Mouse (Mus musculus) ovary, postnatal 14 days (tissue): Measurements from ENCODE around the gene Stpg2.
"Not testable (repeated sequence)": the region's sequence is repeated elsewhere in the genome, so short reads cannot be mapped to it uniquely, and the experiment has no call there.

Experiments used
- DNase-seq: peaks from one replicate; pipeline ENCODE4 v3.0.0; 2022; ENCODE audit warnings: low spot score

The Stpg2 gene

GRCm38 (mm10) chr3:139442170-139442569, 236.7 kb downstream of the Stpg2 start:
- DNase-seq: no peak

- no peak for DNase-seq
These were observed 290.4 kb downstream of the Stpg2 start for GRCm38 (mm10) chr3:139495939-139496338.

DNA sequence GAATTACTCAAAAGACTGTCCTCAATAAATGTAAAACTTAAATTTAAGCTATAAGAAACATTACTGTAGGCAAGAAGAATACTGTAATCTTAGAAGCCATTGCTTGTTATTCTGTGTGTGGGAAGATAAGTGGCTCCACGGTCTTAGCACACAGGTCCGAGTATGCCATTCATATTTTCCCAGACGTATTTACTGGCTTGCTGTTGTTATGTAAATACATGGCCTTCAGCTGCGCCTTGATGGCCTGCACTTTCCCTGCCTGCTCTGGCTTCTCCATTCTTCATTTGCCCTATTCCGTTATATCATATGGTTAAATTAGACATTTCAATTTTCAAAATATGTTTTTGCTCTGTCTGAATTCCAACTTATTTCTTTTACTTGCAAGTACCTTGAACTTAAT, 296.7 kb downstream of the Stpg2 start:
- no peak for DNase-seq

GRCm38 (mm10) chr3:139509275-139509985, 303.9 kb downstream of the Stpg2 start:
- DNase-seq: no peak

DNA sequence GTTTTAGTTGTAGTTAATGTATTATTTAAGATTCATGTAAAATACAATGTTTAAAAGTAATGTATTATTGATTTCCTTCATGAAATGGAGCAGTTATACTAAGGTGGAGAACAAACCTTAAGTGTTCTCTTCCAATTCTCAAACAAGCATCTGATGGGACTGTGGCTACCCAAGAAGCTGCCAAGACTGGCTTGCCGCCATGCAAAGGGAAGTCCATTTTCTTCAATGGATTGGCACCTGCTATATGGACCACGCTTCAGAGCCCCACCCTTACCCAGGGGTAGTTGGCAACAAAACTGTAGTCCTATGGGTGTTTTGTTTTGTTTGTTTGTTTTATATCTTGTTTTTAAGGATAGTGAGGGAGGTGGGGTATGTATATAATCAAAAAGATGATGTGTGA, 373.0 kb downstream of the Stpg2 start:
- DNase-seq: no peak

GRCm38 (mm10) chr3:139581298-139581697, 375.8 kb downstream of the Stpg2 start:
- DNase-seq: no peak

DNA sequence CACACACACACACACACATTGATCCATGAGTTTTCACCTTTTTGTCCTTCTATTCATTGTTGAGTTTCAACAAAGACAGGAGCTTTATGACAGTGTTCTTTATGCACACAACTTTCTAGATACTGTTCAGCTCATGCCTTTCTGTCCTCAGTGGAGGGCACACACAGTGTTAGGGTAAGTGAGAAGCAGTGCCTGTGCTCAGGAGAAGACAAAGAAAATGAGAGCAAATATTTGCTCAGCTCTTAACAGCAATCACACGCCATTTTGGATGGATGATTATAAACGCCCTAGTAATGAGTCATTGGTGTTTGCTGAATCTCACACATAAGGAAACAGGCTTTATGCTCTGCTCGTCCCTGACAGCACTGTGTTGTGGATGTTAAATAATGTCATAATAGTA, 394.0 kb downstream of the Stpg2 start:
- no peak for DNase-seq

- DNase-seq: not testable (repeated sequence)
These were observed 402.8 kb downstream of the Stpg2 start for GRCm38 (mm10) chr3:139608267-139608666.

DNA sequence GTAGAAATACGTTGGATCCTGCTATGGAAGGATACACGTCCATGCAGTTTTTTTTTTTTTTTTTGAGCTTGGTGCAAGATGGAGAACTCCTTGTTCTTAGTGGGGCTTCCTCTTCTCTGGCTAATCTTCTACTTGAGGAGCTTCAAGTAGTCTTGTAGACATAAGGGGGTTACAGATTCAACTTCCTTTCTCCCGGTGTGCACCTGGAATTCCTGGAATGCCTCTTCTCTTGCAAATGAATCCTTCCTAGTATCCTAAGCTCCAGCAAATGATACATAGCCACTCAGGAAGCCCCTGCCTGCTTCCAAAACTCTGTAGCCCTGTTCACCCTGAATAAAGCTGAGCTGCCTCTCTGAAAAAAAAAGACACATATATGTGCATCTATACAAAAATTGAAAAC, 409.1 kb downstream of the Stpg2 start:
- no peak for DNase-seq

DNA sequence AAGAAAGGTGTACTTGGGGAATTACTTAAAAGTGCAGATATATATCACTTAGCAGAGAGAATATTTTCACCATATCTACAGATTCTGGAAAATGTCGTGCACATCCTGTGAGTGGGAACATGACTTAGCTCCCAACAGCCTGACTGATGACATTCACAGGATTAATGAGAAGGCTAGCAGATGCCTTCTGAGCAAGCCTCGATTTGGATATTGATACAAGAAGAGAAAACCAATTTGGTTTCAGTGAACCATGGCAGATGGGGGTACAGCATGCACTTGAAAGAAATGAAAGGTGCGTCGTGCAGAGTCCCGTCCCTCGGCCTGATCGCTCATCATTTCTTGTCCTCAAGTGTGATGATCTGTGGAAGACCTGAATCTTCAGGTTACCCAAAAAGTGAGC, 410.3 kb downstream of the Stpg2 start:
- no peak for DNase-seq

- DNase-seq: no peak
These were observed 432.4 kb downstream of the Stpg2 start for GRCm38 (mm10) chr3:139637887-139638286.

- no peak for DNase-seq
These were observed 446.0 kb downstream of the Stpg2 start for GRCm38 (mm10) chr3:139651505-139651904.

- DNase-seq: no peak
These were observed 453.9 kb downstream of the Stpg2 start for GRCm38 (mm10) chr3:139659416-139659815.

DNA sequence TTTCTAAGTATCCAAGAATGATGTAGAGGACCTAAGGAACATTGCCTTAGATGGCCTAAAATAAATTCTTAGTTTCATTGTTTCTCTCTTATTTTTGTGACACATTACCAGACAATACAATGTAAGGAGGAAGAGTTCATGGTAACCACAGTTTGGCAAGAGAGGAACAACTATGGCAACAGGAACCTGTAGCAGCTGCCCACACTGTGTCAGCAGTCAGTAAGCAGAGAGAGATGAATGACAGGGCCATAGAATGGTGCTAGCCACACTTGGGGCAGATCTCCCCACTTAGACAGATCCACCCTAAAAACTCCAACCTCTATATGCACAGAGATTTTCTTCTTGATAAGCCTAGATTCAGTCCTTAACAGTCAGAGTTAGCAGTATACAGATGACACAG, 456.7 kb downstream of the Stpg2 start:
- DNase-seq: no peak

DNA sequence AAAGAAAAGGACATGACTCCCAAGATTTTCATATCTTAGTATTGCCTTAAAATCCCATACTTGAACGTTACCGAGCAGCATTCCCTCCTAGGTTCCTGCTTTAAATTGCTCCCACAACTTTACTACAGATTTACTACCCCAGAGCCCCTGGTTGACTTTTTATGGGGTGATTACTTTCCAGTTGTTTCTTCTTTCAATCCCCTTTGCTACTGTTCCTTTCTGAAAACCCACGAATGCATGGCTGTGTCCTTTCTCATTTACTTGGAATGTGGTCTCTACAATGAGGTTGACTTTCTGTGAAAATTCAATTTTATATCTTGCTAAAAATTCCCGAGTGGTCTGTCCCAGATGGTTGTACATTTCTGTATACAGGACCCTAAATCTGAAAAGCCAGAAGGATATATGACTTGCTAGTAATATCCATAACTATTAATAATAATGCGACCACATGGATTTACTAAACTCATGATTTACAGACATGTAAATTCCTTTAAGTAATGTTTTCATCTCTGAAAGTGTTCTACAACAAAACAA, 458.3 kb downstream of the Stpg2 start:
- no peak for DNase-seq

DNA sequence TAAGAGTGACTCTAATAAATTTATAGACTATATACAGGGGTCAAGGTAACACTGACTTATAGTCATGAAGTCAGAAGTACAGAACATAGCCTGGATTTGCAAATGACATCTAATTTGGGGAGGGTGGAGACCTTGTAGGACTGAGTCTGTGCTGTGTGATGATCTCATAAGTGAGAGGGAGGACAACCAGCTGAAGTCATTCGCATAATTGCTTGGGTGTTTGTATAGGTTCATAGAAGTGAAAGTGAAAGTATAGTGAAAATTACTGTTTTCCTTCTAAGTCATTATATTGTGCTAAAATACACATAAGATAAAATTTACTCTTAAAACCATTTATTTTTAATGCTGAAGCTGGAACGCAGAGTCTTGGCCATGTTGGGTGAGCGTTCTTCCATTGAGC, 459.6 kb downstream of the Stpg2 start:
- no peak for DNase-seq

GRCm38 (mm10) chr3:139676192-139676591, 470.7 kb downstream of the Stpg2 start:
- no peak for DNase-seq

DNA sequence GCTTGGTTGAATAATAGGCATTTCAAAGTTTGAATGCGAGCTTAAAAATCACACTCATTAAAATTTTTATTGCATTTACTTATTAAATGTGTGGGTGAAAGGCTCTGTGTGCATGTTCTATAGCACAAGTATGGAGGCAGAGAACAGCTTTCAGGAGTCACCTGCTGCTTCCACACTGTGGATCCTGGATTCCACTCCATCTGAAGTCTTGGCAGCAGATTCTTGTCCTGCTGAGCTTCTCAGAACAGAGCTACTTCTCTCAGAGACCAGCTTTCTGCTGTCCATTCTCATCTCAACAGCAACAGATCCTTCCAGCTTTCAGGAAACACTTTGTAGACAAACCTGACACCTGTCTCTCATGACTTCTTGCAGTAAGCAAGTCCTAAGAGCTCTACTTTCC, 471.2 kb downstream of the Stpg2 start:
- DNase-seq: no peak

GRCm38 (mm10) chr3:139704238-139704637, 498.7 kb downstream of the Stpg2 start:
- not testable (repeated sequence) for DNase-seq

DNA sequence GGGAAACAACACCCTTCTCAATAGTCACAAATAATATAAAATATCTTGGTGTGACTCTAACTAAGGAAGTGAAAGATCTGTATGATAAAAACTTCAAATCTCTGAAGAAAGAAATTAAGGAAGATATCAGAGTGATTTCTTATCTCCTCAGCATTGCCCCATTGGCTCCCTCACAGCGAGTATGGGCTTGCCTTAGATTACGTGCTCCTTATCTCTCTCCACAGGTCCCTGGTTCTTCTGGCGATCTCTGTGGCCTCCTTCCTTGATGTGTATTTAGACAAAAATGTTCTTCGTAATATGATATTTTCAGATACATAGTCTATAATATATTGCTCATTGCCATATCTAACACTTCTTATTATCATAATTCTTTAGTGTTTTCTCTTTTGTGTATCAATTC, 501.9 kb downstream of the Stpg2 start:
- not testable (repeated sequence) for DNase-seq

- DNase-seq: no peak
These were observed 504.3 kb downstream of the Stpg2 start for GRCm38 (mm10) chr3:139709794-139710193.

- DNase-seq: no peak
These were observed 523.3 kb downstream of the Stpg2 start for GRCm38 (mm10) chr3:139728751-139729150.

GRCm38 (mm10) chr3:139729248-139729647, 523.8 kb downstream of the Stpg2 start:
- no peak for DNase-seq

DNA sequence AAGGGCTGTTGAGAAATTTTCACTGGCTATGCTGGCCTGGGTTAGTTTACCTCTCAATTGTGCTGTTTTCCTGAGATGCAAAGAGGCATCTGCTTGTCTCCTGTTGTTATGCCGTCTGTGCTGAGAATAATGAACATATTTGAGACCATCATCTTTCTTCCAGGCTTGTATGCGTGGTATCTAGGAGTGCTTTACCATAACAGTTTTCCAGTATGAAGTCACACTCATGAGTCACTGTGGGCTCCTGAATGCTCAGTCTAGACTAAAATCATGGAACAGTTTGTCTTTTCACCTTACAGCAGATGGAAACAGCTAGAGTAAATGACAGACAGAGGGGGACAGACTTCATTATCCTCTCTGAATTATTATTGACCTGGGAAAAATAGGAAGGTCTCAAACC, 527.7 kb downstream of the Stpg2 start:
- no peak for DNase-seq
